Mouse (Mus musculus) limb, embryonic 15.5 days (tissue): ENCODE measurements around the gene Dot1l. TPM values are rescaled to one million over a fixed set of nuclear protein-coding genes. Genes with fewer than 3 reads are reported as not detected.

Experiments
- ATAC-seq: fragments of 200-750 bp; cut with Nextera tagmentation; 2 replicates; pipeline ENCODE4 v1.8.0; 2017; ENCODE audit warnings: low read depth, moderate TSS enrichment; ENCODE audit not compliant: insufficient number of reproducible peaks, low FRiP score, low TSS enrichment
- H3K27ac ChIP-seq: fragments of 300-500 bp; sonication (generic); 2 replicates; pipeline ENCODE4 v1.5.1; 2015; ENCODE audit warnings: moderate library complexity, mild to moderate bottlenecking, inconsistent platforms
- H3K27me3 ChIP-seq: fragments of 300-500 bp; sonication (generic); 2 replicates; pipeline ENCODE4 v1.6.1; 2015; ENCODE audit warnings: inconsistent platforms
- H3K36me3 ChIP-seq: fragments of 300-500 bp; sonication (generic); 2 replicates; pipeline ENCODE4 v1.6.1; 2015; ENCODE audit warnings: inconsistent platforms
- H3K4me1 ChIP-seq: fragments of 300-500 bp; sonication (generic); 2 replicates; pipeline ENCODE4 v1.6.1; 2015; ENCODE audit warnings: inconsistent platforms
- H3K4me2 ChIP-seq: fragments of 300-500 bp; sonication (generic); 2 replicates; pipeline ENCODE4 v1.6.1; 2015; ENCODE audit warnings: mild to moderate bottlenecking, inconsistent platforms
- H3K4me3 ChIP-seq: fragments of 300-500 bp; sonication (generic); 2 replicates; pipeline ENCODE4 v1.5.1; 2015; ENCODE audit warnings: mild to moderate bottlenecking, inconsistent platforms
- H3K9ac ChIP-seq: fragments of 300-500 bp; sonication (generic); 2 replicates; pipeline ENCODE4 v1.6.1; 2015; ENCODE audit warnings: inconsistent platforms
- H3K9me3 ChIP-seq: fragments of 300-500 bp; sonication (generic); 2 replicates; pipeline ENCODE4 v1.6.1; 2016; ENCODE audit warnings: inconsistent platforms
- WGBS: fragments of 180-500 bp; shearing (Covaris S2); methylation state at CpG from one replicate; pipeline ENCODE4 v1.1.7; 2015; 5-methylcytosine and 5-hydroxymethylcytosine counted together
- polyA plus RNA-seq: library from polyadenylated mRNA; unstranded; fragments of >200 nt; fragmentation: Nextera tagmentation; extraction: Ambion mirVana; gene quantifications from 2 replicates; pipeline ENCODE4 v1.2.1, GENCODE M21; 2015

Gene Dot1l
- polyA plus RNA-seq, 1 experiment from 2014 or later = 15.3 TPM

- no peak for ATAC-seq
- 93% methylated on average over 5 of the region's 5 CpGs for WGBS
- H3K9ac ChIP-seq = no peak overlapping the region
Observed at GRCm38 (mm10) chr10:80777123-80777522, 22.1 kb downstream of the Dot1l start.

GRCm38 (mm10) chr10:80779565-80779964 is 24.6 kb downstream of the Dot1l start:
- no peak overlapping the region for H3K9ac ChIP-seq
- H3K4me1 ChIP-seq = peaks cover 5% of the 10 kb centered on the region
- no peak overlapping the region for H3K27ac ChIP-seq
- no peak for ATAC-seq
- H3K36me3 ChIP-seq = peaks cover 99% of the 10 kb centered on the region
- H3K4me3 ChIP-seq = no peak overlapping the region
- H3K9me3 ChIP-seq = no peaks in the 10 kb centered on the region
- H3K4me2 ChIP-seq = no peak overlapping the region
- no peaks in the 10 kb centered on the region for H3K27me3 ChIP-seq

More at GRCm38 (mm10) chr10:80777123-80777522, 22.1 kb downstream of the Dot1l start:
- peaks cover 24% of the 10 kb centered on the region for H3K4me1 ChIP-seq
- no peak overlapping the region for H3K4me3 ChIP-seq
- H3K27me3 ChIP-seq = no peaks in the 10 kb centered on the region
- H3K27ac ChIP-seq = no peak overlapping the region
- no peak overlapping the region for H3K4me2 ChIP-seq
- peaks cover 95% of the 10 kb centered on the region for H3K36me3 ChIP-seq
- H3K9me3 ChIP-seq = no peaks in the 10 kb centered on the region

GRCm38 (mm10) chr10:80784302-80784701 is 29.3 kb downstream of the Dot1l start:
- H3K4me1 ChIP-seq = no peaks in the 10 kb centered on the region
- peaks cover 100% of the 10 kb centered on the region for H3K36me3 ChIP-seq
- WGBS = 98% methylated on average over 2 of the region's 2 CpGs
- H3K9me3 ChIP-seq = no peaks in the 10 kb centered on the region
- H3K4me3 ChIP-seq = no peak overlapping the region
- H3K27me3 ChIP-seq = no peaks in the 10 kb centered on the region
- no peak for ATAC-seq
- no peak overlapping the region for H3K9ac ChIP-seq
- no peak overlapping the region for H3K4me2 ChIP-seq
- no peak overlapping the region for H3K27ac ChIP-seq

GRCm38 (mm10) chr10:80784871-80785270 is 29.9 kb downstream of the Dot1l start:
- H3K27me3 ChIP-seq = no peaks in the 10 kb centered on the region
- H3K9ac ChIP-seq = no peak overlapping the region
- H3K4me3 ChIP-seq = no peak overlapping the region
- H3K36me3 ChIP-seq = peaks cover 98% of the 10 kb centered on the region
- ATAC-seq = no peak
- H3K4me2 ChIP-seq = no peak overlapping the region
- H3K27ac ChIP-seq = no peak overlapping the region
- 91% methylated on average over 12 of the region's 12 CpGs for WGBS
- no peaks in the 10 kb centered on the region for H3K4me1 ChIP-seq
- H3K9me3 ChIP-seq = no peaks in the 10 kb centered on the region

GRCm38 (mm10) chr10:80785963-80786362 is 31.0 kb downstream of the Dot1l start:
- Histone ChIP-seq H3K9me3 (no peaks in the 10 kb centered on the region), H3K36me3 (peaks cover 98% of the 10 kb centered on the region), H3K4me1 (no peaks in the 10 kb centered on the region), H3K27ac (no peak overlapping the region), H3K27me3 (no peaks in the 10 kb centered on the region), H3K4me2 (no peak overlapping the region), H3K4me3 (no peak overlapping the region), H3K9ac (no peak overlapping the region)
- WGBS = 92% methylated on average over 11 of the region's 11 CpGs
- ATAC-seq = no peak

- 0 out of 2 replicates have a peak, but pooled peaks cover 8% of the 10 kb centered on the region for H3K4me1 ChIP-seq
- WGBS = 82% methylated on average over 2 of the region's 2 CpGs
- H3K27me3 ChIP-seq = no peaks in the 10 kb centered on the region
- H3K4me2 ChIP-seq = no peak overlapping the region
- no peaks in the 10 kb centered on the region for H3K9me3 ChIP-seq
- ATAC-seq = no peak
- H3K36me3 ChIP-seq = peaks cover 98% of the 10 kb centered on the region
- H3K27ac ChIP-seq = no peak overlapping the region
- no peak overlapping the region for H3K9ac ChIP-seq
- H3K4me3 ChIP-seq = no peak overlapping the region
Observed at GRCm38 (mm10) chr10:80787517-80787916, 32.5 kb downstream of the Dot1l start.

GRCm38 (mm10) chr10:80790761-80791404 is 35.9 kb downstream of the Dot1l start:
- Histone ChIP-seq H3K9ac (no peak overlapping the region), H3K27ac (peak overlapping the region; percentile 43; the same call in 1 of the 2 replicates), H3K36me3 (peaks cover 97% of the 10 kb centered on the region), H3K4me1 (0 out of 2 replicates have a peak, but pooled peaks cover 8% of the 10 kb centered on the region), H3K9me3 (no peaks in the 10 kb centered on the region), H3K27me3 (no peaks in the 10 kb centered on the region), H3K4me3 (no peak overlapping the region), H3K4me2 (no peak overlapping the region)
- WGBS = 86% methylated on average over 19 of the region's 19 CpGs
- no peak for ATAC-seq

- H3K9ac ChIP-seq = no peak overlapping the region
- 79% methylated on average over 33 of the region's 33 CpGs for WGBS
- no peak overlapping the region for H3K4me3 ChIP-seq
- no peak overlapping the region for H3K4me2 ChIP-seq
- H3K4me1 ChIP-seq = peaks cover 15% of the 10 kb centered on the region
- no peak for ATAC-seq
- H3K36me3 ChIP-seq = peaks cover 97% of the 10 kb centered on the region
- H3K27ac ChIP-seq = peak overlapping the region; percentile 43; the same call in 1 of the 2 replicates
- H3K9me3 ChIP-seq = no peaks in the 10 kb centered on the region
- H3K27me3 ChIP-seq = no peaks in the 10 kb centered on the region
Observed at GRCm38 (mm10) chr10:80791476-80792174, 36.6 kb downstream of the Dot1l start.

- H3K9me3 ChIP-seq = no peaks in the 10 kb centered on the region
- no peak overlapping the region for H3K27ac ChIP-seq
- H3K4me1 ChIP-seq = peaks cover 22% of the 10 kb centered on the region
- no peaks in the 10 kb centered on the region for H3K27me3 ChIP-seq
- H3K36me3 ChIP-seq = peaks cover 90% of the 10 kb centered on the region
- H3K4me2 ChIP-seq = no peak overlapping the region
- no peak overlapping the region for H3K4me3 ChIP-seq
- no peak for ATAC-seq
- WGBS = 67% methylated on average over 41 of the region's 41 CpGs
- H3K9ac ChIP-seq = no peak overlapping the region
Observed at GRCm38 (mm10) chr10:80792175-80793032, 37.4 kb downstream of the Dot1l start.

- Histone ChIP-seq H3K27me3 (no peaks in the 10 kb centered on the region), H3K27ac (no peak overlapping the region)
- no peak for ATAC-seq
Observed at GRCm38 (mm10) chr10:80793033-80793784, 38.2 kb downstream of the Dot1l start.

GRCm38 (mm10) chr10:80793803-80794202 is 38.8 kb downstream of the Dot1l start:
- H3K4me1 ChIP-seq = peaks cover 22% of the 10 kb centered on the region
- H3K27me3 ChIP-seq = no peaks in the 10 kb centered on the region
- no peaks in the 10 kb centered on the region for H3K9me3 ChIP-seq
- no peak overlapping the region for H3K4me2 ChIP-seq
- no peak overlapping the region for H3K4me3 ChIP-seq
- ATAC-seq = no peak
- H3K36me3 ChIP-seq = peaks cover 76% of the 10 kb centered on the region
- H3K27ac ChIP-seq = no peak overlapping the region
- 82% methylated on average over 4 of the region's 4 CpGs for WGBS
- no peak overlapping the region for H3K9ac ChIP-seq

More at GRCm38 (mm10) chr10:80793033-80793784, 38.2 kb downstream of the Dot1l start:
- H3K4me1 ChIP-seq = peaks cover 22% of the 10 kb centered on the region
- H3K9ac ChIP-seq = no peak overlapping the region
- H3K36me3 ChIP-seq = peaks cover 82% of the 10 kb centered on the region
- no peak overlapping the region for H3K4me3 ChIP-seq
- H3K9me3 ChIP-seq = no peaks in the 10 kb centered on the region
- H3K4me2 ChIP-seq = no peak overlapping the region
- 91% methylated on average over 13 of the region's 13 CpGs for WGBS
